Mouse (Mus musculus): ENCODE data around the gene Xrcc6.
A peak's percentile ranks its signal among the peaks of the same experiment; 100 is the strongest.

Gene Xrcc6

DNA sequence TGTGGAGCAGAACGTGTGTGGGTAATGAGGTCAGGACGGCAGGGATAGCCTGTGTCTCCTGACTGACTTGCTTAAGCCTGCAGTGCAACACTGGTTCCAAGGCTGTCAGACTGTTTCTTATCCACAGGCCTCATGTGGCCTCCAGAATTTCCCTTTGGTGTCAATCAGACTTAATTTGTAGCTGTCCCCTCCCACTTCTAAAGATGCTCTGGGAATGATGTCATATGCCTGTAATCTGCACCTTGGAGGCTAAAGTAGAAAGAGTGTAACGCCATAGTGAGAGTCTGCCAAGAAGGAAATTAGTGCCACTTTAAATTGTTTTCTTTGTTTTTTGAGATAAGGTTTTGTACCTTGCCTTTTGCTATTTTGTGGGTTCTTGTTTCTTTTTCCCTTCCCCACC lies 31.7 kb downstream of the Xrcc6 start:
- DNase-seq (ENCODE audit: low read depth, low spot score) = no peak

DNA sequence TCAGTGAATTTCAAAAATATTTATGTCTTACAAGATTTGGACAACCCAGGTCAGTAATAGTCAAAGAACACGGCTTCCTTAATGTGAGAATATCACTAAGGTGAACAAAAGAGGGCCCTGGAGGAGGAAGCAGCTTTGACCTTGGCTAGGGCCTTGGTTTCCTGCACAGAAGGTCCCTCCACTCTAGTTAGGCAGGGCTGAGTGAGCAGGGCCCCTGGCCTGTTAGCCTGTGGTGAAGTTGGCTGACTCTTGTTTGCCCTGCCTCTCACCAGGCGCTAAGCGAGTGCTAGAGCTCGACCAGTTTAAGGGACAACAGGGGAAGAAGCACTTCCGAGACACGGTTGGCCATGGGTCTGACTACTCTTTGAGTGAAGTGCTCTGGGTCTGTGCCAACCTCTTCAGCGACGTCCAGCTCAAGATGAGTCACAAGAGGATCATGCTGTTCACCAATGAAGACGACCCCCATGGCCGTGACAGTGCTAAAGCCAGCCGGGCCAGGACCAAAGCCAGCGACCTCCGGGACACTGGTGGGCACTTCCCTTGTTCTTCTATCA lies 35.0 kb downstream of the Xrcc6 start:
- DNase-seq (ENCODE audit: low read depth, low spot score) = no peak

DNA sequence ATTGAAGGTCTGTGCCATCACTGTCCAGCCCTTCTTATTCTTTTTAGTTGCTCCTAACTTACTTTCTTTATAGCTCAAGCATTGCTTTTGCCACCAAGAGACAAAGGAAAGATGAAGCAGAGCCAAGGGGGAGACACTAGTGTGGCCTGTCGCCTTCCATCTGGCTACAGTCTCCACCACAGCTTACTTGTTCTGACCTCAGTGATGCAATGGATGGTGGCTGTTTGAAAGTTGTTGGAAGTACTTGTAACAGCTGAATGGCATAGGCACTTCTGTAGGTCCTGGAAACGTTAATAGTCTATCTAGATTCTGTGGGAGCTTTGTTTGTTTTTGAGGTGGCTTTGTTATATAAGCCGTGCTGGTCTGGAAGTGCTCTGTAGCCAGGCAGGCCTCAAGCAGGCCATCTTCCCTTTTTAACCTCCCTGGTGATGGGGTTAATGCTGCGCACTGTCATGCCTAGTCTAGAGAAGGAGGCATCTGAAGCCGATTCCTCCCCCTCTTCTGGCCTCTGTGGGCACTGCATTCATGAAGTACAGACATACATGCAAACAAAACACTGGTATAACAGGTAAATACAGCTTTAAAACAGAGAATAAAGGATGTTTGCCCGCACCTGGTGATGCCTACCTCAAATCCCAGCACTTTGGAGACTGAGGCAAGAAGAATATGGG lies 36.5 kb downstream of the Xrcc6 start:
- DNase-seq (ENCODE audit: low read depth, low spot score) = no peak

DNA sequence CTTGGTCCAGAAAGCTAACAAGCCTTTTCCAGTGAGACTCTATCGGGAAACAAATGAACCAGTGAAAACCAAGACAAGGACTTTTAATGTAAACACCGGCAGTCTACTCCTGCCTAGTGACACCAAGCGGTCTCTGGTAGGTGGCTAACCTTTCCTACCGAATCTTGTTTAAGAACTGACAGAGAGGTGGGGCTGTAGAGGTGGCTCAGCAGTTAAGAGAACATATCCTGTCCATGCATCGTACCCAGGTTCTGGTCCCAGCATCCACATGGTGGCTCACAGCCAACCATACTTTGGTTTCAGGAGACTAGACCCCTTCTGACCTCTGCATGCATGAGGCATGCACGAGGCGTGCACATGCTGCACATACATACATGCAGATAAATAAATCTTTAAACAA lies 39.6 kb downstream of the Xrcc6 start:
- no peak for DNase-seq (ENCODE audit: low read depth, low spot score)

DNA sequence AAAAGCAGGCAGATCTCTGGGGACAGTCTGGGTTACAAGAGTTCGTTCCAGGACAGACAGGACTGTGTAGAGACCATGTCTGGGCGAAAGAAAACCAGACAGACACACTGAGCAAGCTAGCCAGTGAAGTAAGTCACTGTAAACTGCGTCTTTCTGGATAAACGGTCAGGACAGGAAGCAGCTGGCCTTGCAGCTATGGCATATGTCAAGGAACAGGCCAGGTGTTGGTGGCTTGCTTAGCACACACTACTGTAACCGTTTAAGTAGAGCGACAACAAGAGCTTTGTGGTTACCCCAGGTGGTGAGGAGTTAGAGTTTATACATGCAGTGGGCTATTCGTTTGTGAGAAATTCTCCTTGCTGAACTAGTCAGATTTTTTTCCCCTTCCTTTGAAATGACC lies 40.1 kb downstream of the Xrcc6 start:
- DNase-seq (ENCODE audit: low read depth, low spot score) = no peak

DNA sequence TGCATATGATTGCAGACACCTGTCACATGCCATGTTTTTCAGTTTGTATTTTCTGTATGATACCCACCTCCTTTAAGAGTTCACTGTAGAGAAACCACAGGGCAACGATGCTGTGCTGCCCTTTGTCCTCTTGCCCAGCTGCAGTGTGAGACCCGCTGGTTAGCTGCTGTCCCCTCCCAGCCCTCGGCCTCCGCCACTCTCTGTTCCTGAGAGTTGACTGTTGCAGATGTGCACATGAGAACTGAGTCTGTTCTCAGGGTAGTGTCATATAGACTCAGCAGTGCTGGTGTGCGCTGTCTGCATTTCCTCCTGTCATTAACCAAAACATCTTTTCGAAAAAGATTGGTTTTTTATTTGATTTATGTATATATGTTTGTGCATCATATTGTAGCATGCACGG lies 44.8 kb downstream of the Xrcc6 start:
- no peak for DNase-seq (ENCODE audit: low read depth, low spot score)

DNA sequence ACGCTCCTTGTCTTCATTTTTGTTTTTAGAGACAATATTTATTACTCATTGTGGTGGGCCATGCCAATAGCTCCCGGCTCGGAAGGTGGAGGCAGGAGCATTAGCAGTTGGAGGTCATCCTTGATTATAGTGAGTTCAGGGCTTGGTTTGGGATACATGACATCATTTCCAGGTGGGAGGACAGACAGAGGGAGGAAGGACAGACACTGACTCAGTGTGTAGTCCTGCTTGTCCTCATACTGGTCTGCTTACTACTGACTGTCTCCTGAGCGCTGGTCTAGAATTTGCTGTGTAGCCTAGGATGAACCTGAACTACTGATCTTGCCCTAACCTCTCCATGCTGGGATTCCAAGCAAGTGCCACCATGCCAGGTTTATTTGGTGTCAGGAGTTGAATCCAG lies 46.1 kb downstream of the Xrcc6 start, which contains the start of gene Desi1:
Desi1 (minus strand) TSS at position 101 of the 400 bp plus-strand sequence.
- no peak for DNase-seq (ENCODE audit: low read depth, low spot score)

DNA sequence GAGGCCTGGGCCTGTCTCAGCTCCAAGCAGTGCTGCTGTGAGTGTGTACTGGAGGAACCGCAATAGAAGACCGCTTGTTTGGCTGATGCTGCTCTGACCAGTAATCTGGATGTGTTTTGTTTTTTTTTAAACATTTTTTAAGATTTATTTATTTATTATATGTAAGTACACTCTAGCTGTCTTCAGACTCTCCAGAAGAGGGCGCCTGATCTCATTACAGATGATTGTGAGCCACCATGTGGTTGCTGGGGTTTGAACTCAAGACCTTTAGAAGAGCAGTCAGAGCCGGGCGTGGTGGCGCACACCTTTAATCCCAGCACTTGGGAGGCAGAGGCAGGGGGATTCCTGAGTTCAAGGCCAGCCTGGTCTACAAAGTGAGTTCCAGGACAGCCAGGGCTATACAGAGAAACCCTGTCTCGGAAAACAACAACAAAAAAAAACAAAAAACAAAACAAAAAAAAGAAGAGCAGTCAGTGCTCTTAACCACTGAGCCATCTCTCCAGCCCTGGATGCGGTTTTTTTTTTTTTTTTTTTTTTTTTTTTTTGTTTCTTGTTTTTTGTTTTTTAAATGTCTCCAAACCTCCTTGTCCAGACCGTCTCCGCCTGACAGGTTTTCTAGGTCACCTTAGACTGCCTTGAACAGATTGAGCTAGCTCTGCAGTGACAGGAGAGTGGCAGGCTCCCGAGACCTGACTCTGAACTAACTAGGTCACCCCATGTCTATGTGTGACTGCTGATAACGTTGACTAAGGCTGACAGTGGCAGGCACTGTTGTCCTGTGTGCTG lies 48.5 kb downstream of the Xrcc6 start:
- peak; percentile 73 for DNase-seq (ENCODE audit: low read depth, low spot score)

DNA sequence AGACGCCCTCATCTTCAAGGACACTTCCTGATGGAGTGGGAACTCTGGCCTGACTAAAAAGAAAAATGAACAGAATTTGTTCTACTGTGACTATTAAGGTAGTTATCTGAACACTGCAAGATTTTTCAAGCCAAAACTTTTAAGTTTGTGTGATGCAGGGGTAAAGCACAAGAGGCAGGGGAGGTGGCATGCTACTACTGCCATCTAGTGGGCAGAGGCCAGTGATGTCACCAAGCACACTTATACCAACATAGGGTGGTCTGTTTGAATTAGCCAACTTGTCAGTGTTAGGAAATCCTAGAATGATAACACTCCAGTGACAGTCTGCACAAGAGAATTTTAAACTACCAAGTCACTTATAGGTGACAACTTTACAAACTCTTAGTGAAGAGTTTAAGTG lies 53.0 kb downstream of the Xrcc6 start:
- DNase-seq (ENCODE audit: low read depth, low spot score) = peak; percentile 81

DNA sequence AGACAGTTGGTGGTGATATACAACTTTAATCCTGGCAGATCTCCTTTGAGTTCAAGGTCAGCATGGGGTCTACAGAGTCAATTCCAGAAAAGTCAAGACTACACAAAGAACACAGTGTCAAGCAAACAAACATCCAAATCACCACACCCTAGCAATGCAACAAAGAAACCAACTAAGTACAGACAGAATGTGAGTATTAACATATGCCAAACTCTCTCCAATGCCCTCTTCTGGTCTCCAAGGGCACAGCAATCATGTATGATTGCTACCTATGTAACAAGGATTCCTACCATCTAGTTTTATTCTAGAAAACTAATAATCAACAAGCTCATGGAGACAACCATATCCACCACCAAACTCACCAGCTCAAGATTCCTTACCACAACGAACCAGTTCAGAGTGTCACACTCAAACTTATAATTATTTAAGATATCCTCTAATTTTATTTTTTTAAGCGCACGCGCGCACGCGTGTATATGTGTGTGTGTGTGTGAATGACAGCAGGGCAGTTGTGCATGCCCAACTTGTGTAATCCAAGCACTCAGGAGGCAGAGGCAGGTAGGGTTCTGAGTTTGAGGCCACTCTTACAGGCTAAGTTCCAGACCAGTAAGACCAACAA lies 56.6 kb downstream of the Xrcc6 start:
- peak; percentile 64 for DNase-seq (ENCODE audit: low read depth, low spot score)

DNA sequence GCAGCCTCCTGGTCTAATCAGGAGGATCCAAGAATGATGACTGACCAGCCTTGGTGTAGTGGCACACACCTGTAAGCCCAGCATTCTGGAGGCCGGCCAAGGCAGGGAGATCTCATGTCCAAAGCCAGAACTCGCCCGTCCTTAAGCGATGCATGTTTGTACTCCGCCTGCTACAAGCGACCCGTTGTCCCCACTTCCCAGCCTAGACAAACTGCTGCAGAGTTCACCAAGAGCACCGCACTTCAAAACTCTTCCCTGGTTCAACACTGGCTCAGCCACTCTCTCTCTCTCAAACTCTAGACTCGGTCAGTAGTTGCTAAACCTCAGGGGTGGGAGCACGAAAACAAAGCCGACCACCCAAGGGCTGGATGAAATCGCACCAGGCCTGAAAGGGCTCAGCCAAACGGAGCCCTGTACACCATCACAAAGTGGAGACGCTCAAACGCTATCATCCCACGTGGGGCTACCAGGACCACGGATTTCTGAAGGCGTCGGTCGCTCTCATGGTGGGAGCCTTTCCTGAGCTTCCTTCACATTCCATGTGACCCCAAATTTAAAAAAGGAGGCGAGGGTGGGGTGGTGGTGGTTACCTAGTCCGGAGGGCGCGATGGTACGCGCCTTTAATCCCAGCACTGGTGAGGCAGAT lies 58.7 kb downstream of the Xrcc6 start:
- DNase-seq (ENCODE audit: low read depth, low spot score) = peak; percentile 30

DNA sequence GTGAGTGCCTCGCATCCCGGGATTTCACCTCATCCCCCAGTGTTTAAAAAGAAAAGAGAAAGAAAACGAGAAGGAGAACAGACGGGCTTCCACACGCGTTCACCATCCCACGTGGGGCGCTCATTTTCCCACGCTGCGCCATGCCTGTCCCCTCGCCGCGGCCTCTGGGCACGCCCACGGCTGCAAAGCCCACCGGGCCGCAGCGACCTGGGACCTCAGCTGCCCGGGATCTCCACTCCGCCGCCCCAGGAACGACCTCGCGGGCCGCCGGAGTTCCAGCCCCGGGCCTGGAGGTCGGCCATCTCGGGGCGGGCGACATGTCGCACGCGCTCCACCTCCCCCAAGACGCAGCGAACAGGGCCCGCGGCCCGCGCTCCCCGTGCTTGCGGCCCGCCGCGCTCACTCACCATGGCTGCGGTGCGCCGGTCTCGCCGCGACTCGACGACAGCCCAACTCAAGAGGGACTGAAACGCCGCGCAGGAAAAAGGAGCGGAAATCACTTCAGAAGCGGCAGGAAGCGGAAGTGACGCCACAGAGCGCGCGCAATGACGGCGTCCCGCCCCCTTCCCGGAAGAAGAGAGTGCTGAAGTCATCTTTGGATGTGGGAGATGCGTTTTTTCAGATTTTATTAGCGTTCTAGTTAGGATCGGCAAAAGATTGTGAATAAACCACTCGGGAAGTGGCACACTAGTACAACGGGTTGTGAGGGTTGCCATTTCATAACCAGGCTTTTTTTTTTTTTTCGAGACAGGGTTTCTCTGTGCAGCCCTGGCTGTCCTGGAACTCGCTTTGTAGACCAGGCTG lies 59.6 kb downstream of the Xrcc6 start, which contains the start of gene Snu13:
Snu13 (minus strand) TSS at position 519 of the 804 bp plus-strand sequence.
- DNase-seq (ENCODE audit: low read depth, low spot score) = peak; percentile 96

DNA sequence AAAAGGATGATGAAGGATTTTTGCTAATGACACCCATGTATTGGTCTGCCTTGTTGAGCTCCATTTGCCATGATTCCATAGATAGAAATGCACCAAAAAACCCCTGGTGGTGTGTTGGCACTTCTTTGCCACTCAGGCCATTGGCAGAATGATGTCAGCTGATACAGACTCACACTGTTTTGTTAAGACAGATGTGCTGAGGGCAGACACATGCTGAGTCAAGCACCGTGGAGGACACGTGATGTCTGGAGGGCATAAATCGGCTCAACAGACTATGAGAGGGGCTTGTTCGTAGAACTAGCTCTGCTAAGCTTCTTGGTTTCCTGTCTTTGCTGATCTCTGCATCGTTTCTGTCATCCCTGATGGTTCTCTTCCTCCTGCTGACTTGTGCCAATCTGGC lies 64.9 kb downstream of the Xrcc6 start:
- no peak for DNase-seq (ENCODE audit: low read depth, low spot score)

DNA sequence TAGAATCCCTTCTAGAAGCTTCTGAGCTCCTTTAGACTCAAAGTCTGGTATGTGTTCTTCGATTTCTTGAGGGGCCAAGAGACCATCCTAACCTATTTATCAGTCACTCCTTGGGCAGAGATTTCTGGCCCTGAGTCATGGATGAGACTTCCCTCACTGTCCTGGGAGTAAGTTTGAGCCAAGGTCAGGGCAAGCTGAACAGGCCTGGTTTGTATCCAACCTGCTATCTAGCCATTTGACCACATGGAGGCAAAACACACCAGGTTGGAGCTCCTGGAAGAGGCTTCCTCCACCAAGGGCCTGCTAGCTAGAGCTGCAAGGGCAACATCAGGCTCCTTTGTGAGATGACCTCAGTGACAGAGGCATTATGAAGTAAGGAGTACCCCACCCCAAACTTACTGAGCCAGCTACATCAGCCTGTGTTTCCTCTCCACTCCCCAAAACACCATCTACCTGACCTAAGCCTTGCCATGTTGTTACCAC lies 71.1 kb downstream of the Xrcc6 start, which contains the start of gene 4930407I10Rik:
4930407I10Rik (plus strand) TSS at position 433 of the 483 bp plus-strand sequence.
- DNase-seq (ENCODE audit: low read depth, low spot score) = no peak

DNA sequence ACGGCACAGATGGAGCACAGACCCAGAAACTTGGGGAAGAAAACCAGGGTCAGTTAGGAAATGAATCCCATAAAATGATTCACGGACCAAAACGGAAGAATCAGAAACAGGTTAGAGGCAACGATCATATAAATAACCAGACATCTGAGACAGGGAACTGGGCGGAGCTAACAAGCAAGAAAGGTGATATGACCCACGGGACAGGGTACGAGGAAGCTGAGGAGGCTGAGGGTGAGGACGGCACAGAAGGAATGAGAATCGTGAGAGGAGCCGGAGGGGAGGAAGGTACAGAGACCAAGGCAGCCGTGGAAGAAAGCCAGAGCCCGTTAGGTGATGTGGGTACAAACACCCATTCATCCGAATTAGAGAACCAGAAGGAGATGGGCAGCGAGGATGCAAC lies 76.3 kb downstream of the Xrcc6 start:
- DNase-seq (ENCODE audit: low read depth, low spot score) = no peak

DNA sequence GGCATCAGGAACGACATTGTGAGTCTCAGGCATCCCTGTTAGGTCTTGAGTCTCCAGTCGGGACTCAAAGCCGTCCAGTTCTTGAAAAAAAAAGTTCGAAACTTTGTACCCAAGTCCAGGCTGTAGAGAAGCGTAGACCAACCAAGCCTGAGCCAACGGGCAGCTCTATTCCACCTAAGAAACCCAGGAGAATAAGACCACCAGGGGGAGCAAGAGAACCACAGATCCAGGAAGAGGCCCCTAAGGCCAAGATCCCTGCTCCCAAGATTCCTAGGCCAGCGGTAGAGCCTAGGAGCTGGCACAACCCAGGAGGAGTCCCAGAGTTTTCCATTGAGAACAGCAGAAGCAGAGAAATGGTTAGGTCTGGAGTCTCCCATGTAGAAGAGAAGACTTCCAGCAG lies 77.9 kb downstream of the Xrcc6 start:
- DNase-seq (ENCODE audit: low read depth, low spot score) = peak; percentile 80

DNA sequence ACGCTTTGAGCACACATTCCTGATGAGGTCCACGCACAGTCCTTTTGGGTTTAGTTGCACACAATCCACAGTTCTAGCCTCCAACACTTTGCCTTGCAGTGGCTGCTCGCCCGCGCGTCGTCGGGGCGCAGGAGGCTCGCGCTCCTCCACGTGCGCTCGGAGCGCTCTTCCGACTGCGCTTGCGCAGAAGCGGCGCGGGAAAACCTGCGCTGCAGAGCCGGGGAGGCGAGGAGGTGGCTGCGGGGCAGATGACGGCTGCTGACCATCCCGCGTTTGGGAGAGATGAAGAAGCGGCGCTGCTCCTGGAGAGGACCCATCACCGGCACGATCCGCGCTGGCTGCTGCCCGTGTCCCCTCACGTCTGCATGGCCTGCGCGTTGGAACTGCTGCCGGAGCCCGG lies 82.3 kb downstream of the Xrcc6 start, which contains the start of gene Mei1:
Mei1 (plus strand) TSS at position 99 of the 400 bp plus-strand sequence.
- no peak for DNase-seq (ENCODE audit: low read depth, low spot score)

DNA sequence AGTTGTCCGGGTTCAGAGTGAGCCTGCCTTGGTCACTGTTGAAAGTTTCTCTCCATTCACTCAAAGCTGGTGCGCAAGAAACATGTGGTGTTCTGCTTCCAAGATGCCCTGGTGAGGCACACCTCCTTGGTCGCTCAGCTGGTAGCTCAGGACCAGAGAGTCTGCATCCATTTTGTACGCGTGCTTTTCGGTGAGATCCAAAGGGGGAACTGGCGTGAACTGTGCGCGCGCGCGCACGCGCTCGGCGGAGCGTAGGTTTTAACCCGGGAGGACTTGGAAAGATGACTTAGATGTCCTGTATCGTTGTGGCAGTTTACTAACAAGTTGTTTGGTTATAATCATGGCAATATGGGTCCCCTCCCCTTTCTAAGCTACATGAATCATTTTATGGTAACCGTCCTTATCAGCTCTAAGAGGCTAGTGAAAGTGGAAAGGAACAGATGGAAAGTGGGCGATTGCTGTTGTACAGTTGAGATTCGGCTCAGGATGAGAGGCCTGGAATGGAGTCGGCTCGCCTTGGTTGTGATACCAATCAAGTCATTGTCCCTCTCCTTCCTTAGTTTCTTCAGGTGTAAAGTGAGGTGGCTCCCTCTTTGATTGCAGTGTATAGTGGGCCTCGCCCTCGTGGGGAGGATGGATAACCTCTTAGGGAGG lies 84.3 kb downstream of the Xrcc6 start:
- DNase-seq (ENCODE audit: low read depth, low spot score) = no peak

DNA sequence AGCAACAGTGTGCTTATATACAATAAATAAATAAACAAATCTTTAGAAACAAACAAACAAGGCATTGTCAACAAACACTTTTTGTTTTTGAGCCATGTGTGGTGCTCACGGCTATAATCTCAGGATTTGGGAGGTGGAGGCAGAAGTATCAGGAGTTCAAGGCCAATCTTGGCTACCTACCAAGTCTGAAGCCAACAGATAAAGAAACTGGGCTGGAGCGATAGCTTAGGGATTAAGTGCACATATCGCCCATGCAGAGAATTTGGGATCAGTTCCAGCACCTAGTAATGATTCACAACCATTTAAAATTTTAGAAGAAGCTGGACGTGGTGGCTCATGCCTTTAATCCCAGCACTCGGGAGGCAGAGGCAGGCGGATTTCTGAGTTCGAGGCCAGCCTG lies 85.9 kb downstream of the Xrcc6 start:
- no peak for DNase-seq (ENCODE audit: low read depth, low spot score)

DNA sequence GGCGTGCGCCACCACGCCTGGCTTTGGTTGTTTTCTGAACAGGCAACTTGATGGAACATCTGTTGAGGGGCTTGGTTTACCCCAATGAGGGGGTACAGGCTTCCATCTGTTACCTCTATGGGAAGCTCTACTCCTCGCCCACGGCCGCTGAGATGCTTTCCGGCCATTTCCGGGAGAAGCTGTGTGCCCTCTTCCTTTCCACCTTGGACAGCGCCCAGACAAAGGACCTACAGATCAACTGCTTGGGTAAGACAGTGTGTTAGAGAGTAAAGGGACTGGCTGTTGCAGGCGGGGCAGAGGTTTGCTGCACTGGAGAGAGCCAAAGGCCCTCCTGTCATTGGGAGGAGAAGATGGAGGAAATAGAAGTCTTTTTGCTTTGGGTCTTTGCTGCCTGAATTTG lies 92.2 kb downstream of the Xrcc6 start:
- DNase-seq (ENCODE audit: low read depth, low spot score) = no peak

Measured in CD4-positive, CD25-positive, alpha-beta regulatory T cell, adult 2 months (primary cell).